Mouse (Mus musculus): ENCODE measurements around the gene Cfhr2.

Cfhr2 gene

GRCm38 (mm10) chr1:139858548-139858947 is at the start of gene Cfhr2:
TSS of gene Cfhr2 (minus strand) at chr1:139858702.
- 84% methylated on average over 1 of the region's 1 CpGs for WGBS

- 63% methylated on average over 7 of the region's 7 CpGs for WGBS
These were observed 18.8 kb downstream of the Cfhr2 start for GRCm38 (mm10) chr1:139839699-139840098.

GRCm38 (mm10) chr1:139839290-139839689 is 19.2 kb downstream of the Cfhr2 start:
- WGBS, result 66% methylated on average over 2 of the region's 2 CpGs

GRCm38 (mm10) chr1:139781143-139781542 is 77.4 kb downstream of the Cfhr2 start, which contains the start of gene Gm4788:
TSS of gene Gm4788 (minus strand) at chr1:139781243.
- WGBS, result 93% methylated on average over 1 of the region's 1 CpGs

GRCm38 (mm10) chr1:139769913-139770312 is 88.6 kb downstream of the Cfhr2 start:
- 88% methylated on average over 3 of the region's 3 CpGs for WGBS
